Mouse (Mus musculus): ENCODE measurements around the gene Sc5d.
A peak's percentile ranks its signal among the peaks of the same experiment; 100 is the strongest.

Sc5d gene

GRCm38 (mm10) chr9:42260481-42260880, 3.6 kb downstream of the Sc5d start:
- no peak for ATAC-seq (ENCODE audit: low TSS enrichment)

GRCm38 (mm10) chr9:42249112-42249511, 14.9 kb downstream of the Sc5d start:
- ATAC-seq (ENCODE audit: low TSS enrichment), result no peak

- no peak for ATAC-seq (ENCODE audit: low TSS enrichment)
Observed at GRCm38 (mm10) chr9:42246688-42247087, 17.4 kb downstream of the Sc5d start.

GRCm38 (mm10) chr9:42244173-42244572, 19.9 kb downstream of the Sc5d start:
- ATAC-seq (ENCODE audit: low TSS enrichment), result no peak

GRCm38 (mm10) chr9:42241021-42241420, 23.0 kb downstream of the Sc5d start:
- ATAC-seq (ENCODE audit: low TSS enrichment), result no peak

- peak; percentile 81; the same call in 1 of the 2 replicates for ATAC-seq (ENCODE audit: low TSS enrichment)
Observed at GRCm38 (mm10) chr9:42240583-42240992, 23.5 kb downstream of the Sc5d start.

GRCm38 (mm10) chr9:42238827-42239226, 25.2 kb downstream of the Sc5d start:
- no peak for ATAC-seq (ENCODE audit: low TSS enrichment)

- no peak for ATAC-seq (ENCODE audit: low TSS enrichment)
Observed at GRCm38 (mm10) chr9:42231116-42231515, 32.9 kb downstream of the Sc5d start.

- no peak for ATAC-seq (ENCODE audit: low TSS enrichment)
Observed at GRCm38 (mm10) chr9:42230333-42230732, 33.7 kb downstream of the Sc5d start.

- peak; percentile 44; the same call in 1 of the 2 replicates for ATAC-seq (ENCODE audit: low TSS enrichment)
Observed at GRCm38 (mm10) chr9:42229465-42230110, 34.5 kb downstream of the Sc5d start.

- ATAC-seq (ENCODE audit: low TSS enrichment), result no peak
Observed at GRCm38 (mm10) chr9:42227804-42228203, 36.3 kb downstream of the Sc5d start.

- no peak for ATAC-seq (ENCODE audit: low TSS enrichment)
Observed at GRCm38 (mm10) chr9:42219001-42219660, 44.9 kb downstream of the Sc5d start.

GRCm38 (mm10) chr9:42217685-42218084, 46.4 kb downstream of the Sc5d start:
- ATAC-seq (ENCODE audit: low TSS enrichment), result peak; percentile 20; the same call in 1 of the 2 replicates

GRCm38 (mm10) chr9:42214116-42214515, 49.9 kb downstream of the Sc5d start:
- ATAC-seq (ENCODE audit: low TSS enrichment), result no peak

GRCm38 (mm10) chr9:42213142-42213541, 50.9 kb downstream of the Sc5d start:
- ATAC-seq (ENCODE audit: low TSS enrichment), result no peak

GRCm38 (mm10) chr9:42209666-42210065, 54.4 kb downstream of the Sc5d start:
- ATAC-seq (ENCODE audit: low TSS enrichment), result peak; percentile 78

GRCm38 (mm10) chr9:42208463-42208862, 55.6 kb downstream of the Sc5d start:
- ATAC-seq (ENCODE audit: low TSS enrichment), result no peak; the same call in 1 of the 2 replicates

GRCm38 (mm10) chr9:42206750-42207149, 57.3 kb downstream of the Sc5d start:
- peak; percentile 66 for ATAC-seq (ENCODE audit: low TSS enrichment)

GRCm38 (mm10) chr9:42202271-42202670, 61.8 kb downstream of the Sc5d start:
- ATAC-seq (ENCODE audit: low TSS enrichment), result no peak

Measured in frontal cortex, adult (tissue).